Mouse (Mus musculus) embryonic fibroblast, embryonic 13.5 days (primary cell): ENCODE data around the gene Ahsa1. TPM values are rescaled to one million over a fixed set of nuclear protein-coding genes. Genes with fewer than 3 reads are reported as not detected.
"Not testable (repeated sequence)": the region's sequence is repeated elsewhere in the genome, so short reads cannot be mapped to it uniquely, and the experiment has no call there.

Experiments used
- H3K27ac ChIP-seq: 2 replicates; pipeline ENCODE4 v1.5.1; 2012; ENCODE audit warnings: low read length, control low read depth, inconsistent platforms; ENCODE audit not compliant: insufficient read depth
- H3K4me1 ChIP-seq: 2 replicates; pipeline ENCODE4 v1.6.1; 2011; ENCODE audit warnings: low read length; ENCODE audit not compliant: control insufficient read depth, insufficient read depth
- H3K4me3 ChIP-seq: 2 replicates; pipeline ENCODE4 v1.5.1; 2011; ENCODE audit warnings: mild to moderate bottlenecking, control low read depth, low read length; ENCODE audit not compliant: insufficient read depth
- CTCF ChIP-seq: IDR thresholded peaks from 2 replicates; pipeline ENCODE4 v1.5.1; 2011; ENCODE audit warnings: mild to moderate bottlenecking, control low read depth, low read length, moderate library complexity, borderline replicate concordance; ENCODE audit not compliant: insufficient read depth
- POLR2A ChIP-seq: IDR thresholded peaks from 2 replicates; pipeline ENCODE4 v1.6.1; 2011; ENCODE audit warnings: low read depth, mild to moderate bottlenecking, control low read depth, low read length, moderate library complexity
- polyA plus RNA-seq: library from polyadenylated mRNA; stranded (reverse); fragments of >200 nt; gene quantifications from 2 replicates; pipeline ENCODE4 v1.2.4, GENCODE M21; 2011; ENCODE audit warnings: low read depth; ENCODE audit not compliant: missing spikeins, insufficient read length

The Ahsa1 gene
- polyA plus RNA-seq, 1 experiment: 112 TPM

GRCm38 (mm10) chr12:87253878-87254277, 12.4 kb upstream of the Ahsa1 start:
- TF ChIP-seq POLR2A: no peak
- TF ChIP-seq CTCF: no peak
- Histone ChIP-seq H3K4me1 (no peaks in the 10 kb centered on the region), H3K4me3 (no peak overlapping the region)

GRCm38 (mm10) chr12:87256629-87257028, 9.7 kb upstream of the Ahsa1 start:
- Histone ChIP-seq H3K4me1 (no peaks in the 10 kb centered on the region), H3K4me3 (no peak overlapping the region), H3K27ac (no peak overlapping the region)
- TF ChIP-seq POLR2A (no peak), CTCF (no peak)

More at GRCm38 (mm10) chr12:87253878-87254277, 12.4 kb upstream of the Ahsa1 start:
- no peak overlapping the region for H3K27ac ChIP-seq

- Histone ChIP-seq H3K27ac (no peak overlapping the region), H3K4me3 (no peak overlapping the region), H3K4me1 (no peaks in the 10 kb centered on the region)
- TF ChIP-seq POLR2A: no peak
- no peak for TF ChIP-seq CTCF
These were observed 5.7 kb upstream of the Ahsa1 start for GRCm38 (mm10) chr12:87260562-87260961.

- TF ChIP-seq POLR2A: no peak
- no peak for TF ChIP-seq CTCF
- no peak overlapping the region for H3K27ac ChIP-seq
- H3K4me3 ChIP-seq: peak overlapping the region; percentile 77
- peaks cover 5% of the 10 kb centered on the region; the same call in 1 of the 2 replicates for H3K4me1 ChIP-seq
These were observed 835 bp upstream of the Ahsa1 start for GRCm38 (mm10) chr12:87265444-87265843.

- peak overlapping the region; percentile 70 for H3K4me3 ChIP-seq
- peak overlapping the region; percentile 34 for H3K27ac ChIP-seq
- H3K4me1 ChIP-seq: peaks cover 5% of the 10 kb centered on the region; the same call in 1 of the 2 replicates
- TF ChIP-seq CTCF (no peak), POLR2A (no peak)
These were observed 736 bp downstream of the Ahsa1 start for GRCm38 (mm10) chr12:87266827-87267603.

GRCm38 (mm10) chr12:87267682-87268081, 1.4 kb downstream of the Ahsa1 start:
- H3K27ac ChIP-seq: no peak overlapping the region
- TF ChIP-seq CTCF (no peak), POLR2A (no peak)

GRCm38 (mm10) chr12:87274853-87275831, 8.9 kb downstream of the Ahsa1 start:
- Histone ChIP-seq H3K4me1 (peaks cover 2% of the 10 kb centered on the region; the same call in 1 of the 2 replicates), H3K27ac (no peak overlapping the region), H3K4me3 (no peak overlapping the region)
- TF ChIP-seq CTCF (no peak), POLR2A (no peak)

More at GRCm38 (mm10) chr12:87267682-87268081, 1.4 kb downstream of the Ahsa1 start:
- Histone ChIP-seq H3K4me3 (peak overlapping the region; percentile 70), H3K4me1 (peaks cover 5% of the 10 kb centered on the region; the same call in 1 of the 2 replicates)

- not testable (repeated sequence) for H3K27ac ChIP-seq, H3K4me3 ChIP-seq, H3K4me1 ChIP-seq
These were observed 11.0 kb downstream of the Ahsa1 start for GRCm38 (mm10) chr12:87277251-87277650.

GRCm38 (mm10) chr12:87278118-87278730, 11.9 kb downstream of the Ahsa1 start:
- TF ChIP-seq POLR2A: no peak
- no peak for TF ChIP-seq CTCF
- Histone ChIP-seq H3K27ac (no peak overlapping the region), H3K4me3 (no peak overlapping the region), H3K4me1 (peaks cover 2% of the 10 kb centered on the region; the same call in 1 of the 2 replicates)
